Mouse (Mus musculus) cerebellum, adult 11 months (tissue): ENCODE results near the gene Sval3.

Experiments
- DNase-seq: peaks from one replicate; pipeline ENCODE4 v3.0.0; 2022

Sval3 gene

DNA sequence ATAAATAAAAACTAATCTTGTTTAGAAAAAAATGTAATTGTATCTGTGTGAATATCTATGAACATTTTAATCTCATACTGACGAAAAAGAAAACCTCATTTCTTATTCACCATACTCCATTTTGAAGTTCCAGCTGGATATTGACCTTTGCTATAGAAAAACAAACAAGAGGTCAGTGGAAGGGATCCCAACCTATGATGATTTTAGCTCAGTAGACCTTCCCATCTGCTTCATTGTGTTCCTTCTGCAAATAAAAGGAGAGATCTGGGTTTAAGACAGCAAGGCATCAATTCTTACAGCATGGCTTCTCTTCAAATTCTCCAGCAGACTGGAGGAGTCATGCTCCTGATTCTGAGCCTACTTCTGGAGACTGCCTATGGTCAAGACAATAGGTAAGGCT, at the start of gene Sval3:
Gene Sval3 (plus strand): TSS at position 301 of the 400 bp plus-strand sequence.
- DNase-seq, result no peak

DNA sequence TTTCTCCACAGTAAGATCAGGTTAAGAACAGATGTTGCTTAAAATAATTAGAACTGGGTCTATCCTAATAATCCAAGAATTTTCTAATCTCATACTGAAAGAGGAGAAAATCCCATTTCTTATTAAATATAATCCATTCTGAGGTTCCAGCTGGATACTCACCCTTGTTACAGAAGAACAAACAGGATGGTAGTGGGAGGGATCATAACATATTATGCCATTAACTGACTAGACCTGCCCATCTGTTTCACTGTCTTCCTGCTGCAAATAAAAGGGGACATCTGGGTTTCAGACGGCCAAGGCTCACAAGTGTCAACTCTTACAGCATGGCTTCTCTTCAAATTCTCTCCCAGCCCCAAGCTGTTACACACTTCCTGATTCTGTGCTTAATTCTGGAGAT, 16.6 kb upstream of the Sval3 start, which contains the start of gene Sval1:
Gene Sval1 (plus strand): TSS at position 301 of the 400 bp plus-strand sequence.
- DNase-seq, result no peak
